Mouse (Mus musculus): ENCODE measurements around the gene Cxcl13. TPM values are rescaled to one million over a fixed set of nuclear protein-coding genes. Genes with fewer than 3 reads are reported as not detected.
"Not testable (repeated sequence)": the region's sequence is repeated elsewhere in the genome, so short reads cannot be mapped to it uniquely, and the experiment has no call there.

The Cxcl13 gene
- polyA plus RNA-seq, 1 experiment from 2014 or later, result not detected

DNA sequence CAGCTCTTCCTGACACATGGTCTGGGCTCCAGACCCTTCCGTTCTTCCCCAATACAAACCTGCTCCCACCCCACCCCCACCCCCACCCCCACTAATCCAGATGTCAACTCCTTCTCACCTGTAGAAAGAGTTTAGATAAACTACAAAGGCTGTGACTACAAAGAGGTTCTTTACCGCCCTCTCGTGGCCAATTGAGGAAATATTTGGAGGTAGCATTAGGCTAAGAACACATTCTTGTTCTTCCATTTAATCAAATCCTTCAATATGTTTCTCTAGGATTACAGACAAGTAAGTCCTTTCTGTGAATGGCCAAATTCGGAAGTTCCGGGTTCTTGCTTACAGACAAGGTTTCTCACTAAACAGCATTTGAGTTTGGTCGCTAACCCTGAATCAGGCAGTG, 14.1 kb downstream of the Cxcl13 start:
- no peaks in the 10 kb centered on the region for H3K36me3 ChIP-seq (ENCODE audit: control insufficient read depth, insufficient read depth, low read length)
- no peak overlapping the region for H3K27ac ChIP-seq (ENCODE audit: low read depth, low read length)
- H3K9me3 ChIP-seq (ENCODE audit: control insufficient read depth, low read length), result no peaks in the 10 kb centered on the region
- peak; percentile 92 for DNase-seq (ENCODE audit: low spot score, missing footprints)
- H3K4me2 ChIP-seq, result no peak overlapping the region
- ATAC-seq (ENCODE audit: low FRiP score), result no peak
- H3K9ac ChIP-seq (ENCODE audit: low read length), result no peak overlapping the region
- no peaks in the 10 kb centered on the region for H3K4me1 ChIP-seq (ENCODE audit: control insufficient read depth, insufficient read depth, low read length)
- H3K27me3 ChIP-seq (ENCODE audit: control insufficient read depth, insufficient read depth, low read length), result no peaks in the 10 kb centered on the region
- no peak overlapping the region for H3K4me3 ChIP-seq (ENCODE audit: low read depth, low read length)
- 39% methylated on average over 6 of the region's 6 CpGs for WGBS

DNA sequence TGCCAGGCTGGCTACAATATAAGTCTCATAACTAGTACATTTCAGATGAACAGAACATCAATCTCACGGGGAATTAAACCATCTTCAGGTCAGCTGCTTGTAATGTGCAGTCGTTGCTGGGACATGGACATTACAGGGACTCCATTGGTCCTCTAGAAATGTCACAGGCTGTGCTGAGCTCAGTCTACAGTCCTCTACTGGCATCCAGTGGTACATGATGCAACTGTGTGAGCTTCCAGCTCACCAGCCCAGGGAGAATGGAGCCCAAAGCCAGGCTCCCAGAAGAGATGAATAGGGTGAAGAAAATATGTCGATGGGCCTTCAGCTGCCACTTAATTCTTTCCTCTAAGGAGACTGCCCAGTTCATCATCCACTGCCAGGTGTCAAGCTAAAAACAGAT, 15.5 kb downstream of the Cxcl13 start:
- no peaks in the 10 kb centered on the region for H3K9me3 ChIP-seq (ENCODE audit: control insufficient read depth, low read length)
- no peak overlapping the region for H3K4me3 ChIP-seq (ENCODE audit: low read depth, low read length)
- ATAC-seq (ENCODE audit: low FRiP score), result no peak
- H3K4me1 ChIP-seq (ENCODE audit: control insufficient read depth, insufficient read depth, low read length), result no peaks in the 10 kb centered on the region
- H3K27ac ChIP-seq (ENCODE audit: low read depth, low read length), result no peak overlapping the region
- H3K4me2 ChIP-seq, result no peak overlapping the region
- WGBS, result 84% methylated on average over 3 of the region's 3 CpGs
- no peak for DNase-seq (ENCODE audit: low spot score, missing footprints)
- no peaks in the 10 kb centered on the region for H3K36me3 ChIP-seq (ENCODE audit: control insufficient read depth, insufficient read depth, low read length)
- no peaks in the 10 kb centered on the region for H3K27me3 ChIP-seq (ENCODE audit: control insufficient read depth, insufficient read depth, low read length)
- H3K9ac ChIP-seq (ENCODE audit: low read length), result no peak overlapping the region

DNA sequence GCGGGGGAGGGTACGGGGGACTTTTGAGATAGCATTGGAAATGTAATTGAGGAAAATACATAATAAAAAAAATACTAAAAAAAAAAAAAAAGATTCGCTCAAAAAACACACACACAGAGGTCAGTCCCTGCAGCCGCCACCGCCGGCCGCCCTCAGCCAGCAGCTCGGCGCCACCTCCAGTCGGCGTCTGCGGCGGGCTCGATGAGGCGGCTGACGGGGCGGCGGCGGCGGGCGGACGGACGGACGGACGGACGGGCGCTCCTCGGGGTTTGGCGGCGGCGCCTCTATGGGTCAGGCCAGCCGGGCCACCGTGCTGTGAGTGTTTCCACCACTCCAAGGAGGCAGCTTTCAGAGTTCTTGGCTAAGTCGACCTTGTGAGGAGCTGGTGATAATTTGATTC, 17.1 kb downstream of the Cxcl13 start:
- not testable (repeated sequence) for H3K9ac ChIP-seq (ENCODE audit: low read length); H3K27ac ChIP-seq (ENCODE audit: low read depth, low read length); H3K9me3 ChIP-seq (ENCODE audit: control insufficient read depth, low read length); H3K27me3 ChIP-seq (ENCODE audit: control insufficient read depth, insufficient read depth, low read length); H3K4me1 ChIP-seq (ENCODE audit: control insufficient read depth, insufficient read depth, low read length); DNase-seq (ENCODE audit: low spot score, missing footprints); H3K4me3 ChIP-seq (ENCODE audit: low read depth, low read length); H3K36me3 ChIP-seq (ENCODE audit: control insufficient read depth, insufficient read depth, low read length); ATAC-seq (ENCODE audit: low FRiP score)
- WGBS, result 40% methylated on average over 34 of the region's 34 CpGs
- peak overlapping the region; percentile 13; the same call in 1 of the 2 replicates for H3K4me2 ChIP-seq

DNA sequence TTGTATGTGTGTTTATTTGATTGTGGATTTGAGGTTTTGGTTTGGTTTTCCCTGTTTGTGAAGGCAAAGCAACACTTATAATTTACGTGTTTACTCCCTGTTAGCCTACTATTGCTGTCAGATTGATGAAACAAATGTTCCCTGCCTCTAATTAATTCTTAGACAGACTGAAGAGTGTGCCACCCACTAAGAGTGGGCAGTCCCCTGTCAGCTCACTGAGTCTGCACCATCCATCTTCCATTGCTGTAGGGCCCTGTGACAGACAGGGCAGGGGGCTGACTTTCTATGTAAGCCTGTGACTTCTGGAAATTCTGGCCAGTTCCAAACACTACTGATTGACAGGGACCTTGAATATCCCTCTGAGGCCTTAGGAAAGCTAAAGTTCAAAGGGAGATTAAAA, 19.5 kb downstream of the Cxcl13 start:
- H3K4me1 ChIP-seq (ENCODE audit: control insufficient read depth, insufficient read depth, low read length), result no peaks in the 10 kb centered on the region
- H3K27me3 ChIP-seq (ENCODE audit: control insufficient read depth, insufficient read depth, low read length), result no peaks in the 10 kb centered on the region
- H3K36me3 ChIP-seq (ENCODE audit: control insufficient read depth, insufficient read depth, low read length), result no peaks in the 10 kb centered on the region
- ATAC-seq (ENCODE audit: low FRiP score) (no peak), DNase-seq (ENCODE audit: low spot score, missing footprints) (no peak)
- H3K4me3 ChIP-seq (ENCODE audit: low read depth, low read length), result no peak overlapping the region
- no peaks in the 10 kb centered on the region for H3K9me3 ChIP-seq (ENCODE audit: control insufficient read depth, low read length)
- H3K9ac ChIP-seq (ENCODE audit: low read length), result no peak overlapping the region
- H3K27ac ChIP-seq (ENCODE audit: low read depth, low read length), result no peak overlapping the region
- WGBS, result 81% methylated on average over 1 of the region's 1 CpGs
- no peak overlapping the region for H3K4me2 ChIP-seq

DNA sequence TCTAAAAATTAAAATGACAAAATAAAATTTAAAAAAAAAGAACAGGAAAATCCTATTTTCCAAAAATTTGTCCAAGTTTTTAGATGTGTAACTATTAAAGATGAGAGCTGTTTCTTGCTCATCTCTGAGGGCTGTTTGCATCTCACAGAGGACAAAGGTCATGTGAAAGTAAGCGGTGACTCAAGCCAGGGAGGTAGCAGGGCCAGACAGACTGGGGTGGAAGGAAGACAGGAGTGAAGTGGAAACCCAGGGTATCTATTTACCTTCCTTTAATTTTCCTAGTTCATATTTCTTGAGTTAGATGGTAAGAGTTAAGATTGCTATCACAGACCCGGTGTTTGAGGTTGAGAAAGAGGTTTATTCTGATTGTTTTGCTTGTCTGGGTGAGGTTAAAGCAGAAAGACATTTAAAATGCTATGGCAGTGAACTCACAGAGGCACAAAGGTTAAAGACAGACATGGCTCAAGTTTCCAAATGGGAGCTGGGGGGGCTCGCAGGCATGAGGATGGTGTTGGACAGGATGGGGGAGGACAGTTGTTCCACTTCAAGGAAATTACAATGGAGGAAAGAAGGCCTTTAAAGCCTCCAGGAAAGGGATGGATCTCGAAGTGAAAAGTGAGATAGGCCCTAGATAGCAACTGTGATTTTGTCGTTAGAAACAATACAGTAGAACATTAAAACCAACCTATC, 27.2 kb downstream of the Cxcl13 start:
- WGBS, result 70% methylated on average over 5 of the region's 5 CpGs
- Histone ChIP-seq H3K4me1 (ENCODE audit: control insufficient read depth, insufficient read depth, low read length) (no peaks in the 10 kb centered on the region), H3K9me3 (ENCODE audit: control insufficient read depth, low read length) (no peaks in the 10 kb centered on the region), H3K27ac (ENCODE audit: low read depth, low read length) (no peak overlapping the region), H3K9ac (ENCODE audit: low read length) (no peak overlapping the region), H3K36me3 (ENCODE audit: control insufficient read depth, insufficient read depth, low read length) (no peaks in the 10 kb centered on the region), H3K27me3 (ENCODE audit: control insufficient read depth, insufficient read depth, low read length) (no peaks in the 10 kb centered on the region), H3K4me2 (no peak overlapping the region), H3K4me3 (ENCODE audit: low read depth, low read length) (no peak overlapping the region)
- DNase-seq (ENCODE audit: low spot score, missing footprints) (peak; percentile 51), ATAC-seq (ENCODE audit: low FRiP score) (no peak)

DNA sequence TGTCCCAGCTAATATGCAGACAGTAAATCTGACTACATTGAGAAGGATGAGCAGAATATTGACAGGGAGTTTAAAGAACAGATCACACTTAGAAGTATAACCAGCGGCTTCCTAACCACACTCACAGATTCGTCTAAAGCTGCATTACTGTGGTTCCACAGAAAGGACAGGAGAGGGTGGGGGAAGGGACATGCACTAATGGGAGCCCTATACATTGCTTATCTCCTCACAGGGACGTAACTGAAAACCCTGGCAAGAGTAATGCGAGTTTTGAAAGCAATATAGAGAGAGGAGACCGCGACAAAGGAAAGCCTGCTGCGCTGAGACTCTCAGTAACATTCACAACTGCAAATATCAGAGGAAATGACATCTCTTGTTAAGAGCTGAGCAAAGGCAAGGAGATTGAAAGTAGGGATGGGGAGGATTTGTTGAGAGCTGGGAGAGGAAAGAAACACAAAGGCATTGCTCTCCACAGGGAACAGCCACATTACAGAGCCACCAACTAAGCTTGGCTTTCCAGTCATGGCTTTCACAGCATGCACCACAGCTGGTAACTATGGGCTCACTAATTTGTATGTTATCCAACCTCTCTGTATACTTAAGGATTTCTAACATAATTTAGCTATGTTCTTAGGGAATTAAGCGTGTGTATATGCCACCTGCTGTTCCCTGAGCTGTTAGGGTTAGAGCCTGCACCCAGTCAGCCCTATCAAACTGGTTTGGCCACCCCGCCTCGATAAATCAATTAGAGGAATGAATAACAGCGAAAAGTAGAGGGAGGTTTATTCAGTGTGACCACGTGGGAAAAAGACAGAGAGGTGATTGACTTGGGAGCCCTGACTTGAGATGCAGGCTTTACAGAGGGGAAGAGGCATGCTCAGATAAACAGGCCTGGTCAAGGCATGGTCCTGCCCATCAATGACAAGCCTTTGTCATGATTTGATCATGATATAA, 34.9 kb downstream of the Cxcl13 start:
- H3K9me3 ChIP-seq (ENCODE audit: control insufficient read depth, low read length), result no peaks in the 10 kb centered on the region
- H3K4me1 ChIP-seq (ENCODE audit: control insufficient read depth, insufficient read depth, low read length), result 0 out of 2 replicates have a peak, but pooled peaks cover 2% of the 10 kb centered on the region
- H3K4me3 ChIP-seq (ENCODE audit: low read depth, low read length), result no peak overlapping the region
- H3K27me3 ChIP-seq (ENCODE audit: control insufficient read depth, insufficient read depth, low read length), result no peaks in the 10 kb centered on the region
- no peak overlapping the region for H3K27ac ChIP-seq (ENCODE audit: low read depth, low read length)
- no peaks in the 10 kb centered on the region for H3K36me3 ChIP-seq (ENCODE audit: control insufficient read depth, insufficient read depth, low read length)
- ATAC-seq (ENCODE audit: low FRiP score) (peak; percentile 86), DNase-seq (ENCODE audit: low spot score, missing footprints) (peak; percentile 86)
- H3K4me2 ChIP-seq, result 0 out of 2 replicates have a peak overlapping the region, but pooled peaks have one; percentile 2
- 6% methylated on average over 12 of the region's 12 CpGs for WGBS
- H3K9ac ChIP-seq (ENCODE audit: low read length), result no peak overlapping the region

DNA sequence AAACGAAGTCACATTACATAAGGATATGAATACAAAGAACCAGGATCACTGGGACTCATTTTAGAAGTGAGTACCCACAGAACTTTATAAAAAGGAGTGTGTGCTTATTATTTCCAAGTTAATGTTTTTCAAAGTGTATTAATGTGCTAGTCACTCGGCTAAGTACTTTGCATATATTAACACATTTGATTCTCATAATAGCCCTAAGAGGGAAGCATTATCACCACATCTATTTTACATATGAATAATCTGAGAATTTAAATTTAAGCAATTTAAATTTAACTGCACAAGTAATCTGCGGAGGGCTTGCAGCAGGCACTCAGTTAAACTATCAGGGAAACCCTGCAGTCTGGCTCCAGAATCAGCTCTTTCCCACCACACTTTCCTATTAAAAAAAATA, 40.5 kb downstream of the Cxcl13 start:
- Histone ChIP-seq H3K9ac (ENCODE audit: low read length) (no peak overlapping the region), H3K4me3 (ENCODE audit: low read depth, low read length) (no peak overlapping the region), H3K27me3 (ENCODE audit: control insufficient read depth, insufficient read depth, low read length) (no peaks in the 10 kb centered on the region), H3K4me1 (ENCODE audit: control insufficient read depth, insufficient read depth, low read length) (no peaks in the 10 kb centered on the region), H3K4me2 (no peak overlapping the region), H3K27ac (ENCODE audit: low read depth, low read length) (no peak overlapping the region), H3K36me3 (ENCODE audit: control insufficient read depth, insufficient read depth, low read length) (no peaks in the 10 kb centered on the region), H3K9me3 (ENCODE audit: control insufficient read depth, low read length) (no peaks in the 10 kb centered on the region)
- DNase-seq (ENCODE audit: low spot score, missing footprints) (no peak), ATAC-seq (ENCODE audit: low FRiP score) (no peak)
- 68% methylated on average over 3 of the region's 3 CpGs for WGBS

DNA sequence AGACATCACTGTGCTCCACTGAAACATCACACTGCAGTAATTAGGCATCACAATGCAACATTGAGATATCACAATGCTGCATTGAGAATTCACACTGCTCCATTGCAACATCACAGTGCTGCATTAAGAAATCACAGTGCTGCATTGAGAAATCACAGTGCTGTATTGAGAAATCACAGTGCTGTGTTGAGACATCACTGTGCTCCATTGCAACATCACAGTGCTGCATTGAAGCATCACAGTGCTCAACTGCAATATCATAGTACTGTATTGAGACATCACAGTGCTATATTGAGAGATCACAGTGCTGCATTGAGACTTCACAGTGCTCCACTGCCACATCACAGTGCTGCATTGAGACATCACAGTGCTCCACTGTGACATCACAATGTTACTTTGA, 46.6 kb downstream of the Cxcl13 start:
- Histone ChIP-seq H3K27me3 (ENCODE audit: control insufficient read depth, insufficient read depth, low read length) (no peaks in the 10 kb centered on the region), H3K4me2 (no peak overlapping the region), H3K9ac (ENCODE audit: low read length) (no peak overlapping the region), H3K4me3 (ENCODE audit: low read depth, low read length) (no peak overlapping the region), H3K27ac (ENCODE audit: low read depth, low read length) (no peak overlapping the region), H3K9me3 (ENCODE audit: control insufficient read depth, low read length) (no peaks in the 10 kb centered on the region), H3K4me1 (ENCODE audit: control insufficient read depth, insufficient read depth, low read length) (no peaks in the 10 kb centered on the region), H3K36me3 (ENCODE audit: control insufficient read depth, insufficient read depth, low read length) (no peaks in the 10 kb centered on the region)
- ATAC-seq (ENCODE audit: low FRiP score), result no peak
- DNase-seq (ENCODE audit: low spot score, missing footprints), result no peak

DNA sequence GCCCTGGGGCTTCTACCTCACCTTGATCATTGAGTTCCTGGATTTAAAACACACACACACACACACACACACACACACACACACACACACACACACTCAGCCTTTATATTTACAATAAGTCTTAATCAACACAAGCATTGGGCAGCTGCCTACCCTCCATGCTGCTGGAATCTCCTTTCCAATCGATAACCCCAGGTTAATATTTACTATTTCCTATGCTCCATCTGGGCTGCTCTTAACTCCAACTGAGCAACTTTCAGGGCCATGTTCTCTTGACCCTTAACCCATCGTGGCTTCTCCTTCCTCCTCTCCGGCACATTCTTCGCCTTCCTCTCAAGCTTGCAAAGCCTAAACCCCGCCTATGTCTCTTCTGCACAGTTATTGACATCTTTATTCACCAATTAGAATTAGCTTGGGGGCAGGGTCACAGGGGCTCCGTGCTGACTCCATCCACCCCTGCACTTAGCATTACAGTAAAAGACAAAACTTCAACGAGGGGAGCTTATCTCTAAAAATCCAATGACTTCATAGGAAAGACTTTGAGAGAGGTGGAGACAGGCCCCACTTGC, 51.6 kb downstream of the Cxcl13 start:
- no peaks in the 10 kb centered on the region for H3K27me3 ChIP-seq (ENCODE audit: control insufficient read depth, insufficient read depth, low read length)
- ATAC-seq (ENCODE audit: low FRiP score) (no peak), DNase-seq (ENCODE audit: low spot score, missing footprints) (no peak)
- 80% methylated on average over 7 of the region's 7 CpGs for WGBS
- no peak overlapping the region for H3K27ac ChIP-seq (ENCODE audit: low read depth, low read length)
- no peak overlapping the region for H3K4me2 ChIP-seq
- H3K36me3 ChIP-seq (ENCODE audit: control insufficient read depth, insufficient read depth, low read length), result no peaks in the 10 kb centered on the region
- no peaks in the 10 kb centered on the region for H3K4me1 ChIP-seq (ENCODE audit: control insufficient read depth, insufficient read depth, low read length)
- H3K9me3 ChIP-seq (ENCODE audit: control insufficient read depth, low read length), result no peaks in the 10 kb centered on the region
- no peak overlapping the region for H3K9ac ChIP-seq (ENCODE audit: low read length)
- H3K4me3 ChIP-seq (ENCODE audit: low read depth, low read length), result no peak overlapping the region

Measured in midbrain, embryonic 11.5 days (tissue).